Mouse (Mus musculus) E14TG2a.4 (cell line): ENCODE measurements around the gene Dynlrb2.

Experiments used
- CTCF ChIP-seq: conservative IDR thresholded peaks from 2 replicates; pipeline ENCODE4 v1.5.1; 2014; ENCODE audit warnings: low read length
- POU5F1 ChIP-seq: IDR thresholded peaks from 2 replicates; pipeline ENCODE4 v1.6.1; 2014; ENCODE audit warnings: low read length, borderline replicate concordance

GRCm38 (mm10) chr8:116461472-116461871 lies 43.3 kb upstream of the Dynlrb2 start:
- TF ChIP-seq CTCF: no peak
- no peak for TF ChIP-seq POU5F1
